Mouse (Mus musculus) midbrain, embryonic 15.5 days (tissue): ENCODE results near the gene Dnah2. TPM values are rescaled to one million over a fixed set of nuclear protein-coding genes. Genes with fewer than 3 reads are reported as not detected.

Source experiments
- ATAC-seq: fragments of 200-750 bp; cut with Nextera tagmentation; replicated peaks from 2 replicates; pipeline ENCODE4 v1.8.0; 2017; ENCODE audit warnings: moderate TSS enrichment
- H3K27ac ChIP-seq: fragments of 300-500 bp; sonication (generic); 2 replicates; pipeline ENCODE4 v1.5.1; 2015; ENCODE audit warnings: mild to moderate bottlenecking, inconsistent platforms
- H3K27me3 ChIP-seq: fragments of 300-500 bp; sonication (generic); replicated peaks from 2 replicates; pipeline ENCODE4 v1.6.1; 2015; ENCODE audit warnings: inconsistent platforms
- H3K36me3 ChIP-seq: fragments of 300-500 bp; sonication (generic); replicated peaks from 2 replicates; pipeline ENCODE4 v1.6.1; 2015; ENCODE audit warnings: inconsistent platforms
- H3K4me1 ChIP-seq: fragments of 300-500 bp; sonication (generic); 2 replicates; pipeline ENCODE4 v1.6.1; 2015; ENCODE audit warnings: inconsistent platforms
- H3K4me2 ChIP-seq: fragments of 300-500 bp; sonication (generic); 2 replicates; pipeline ENCODE4 v1.6.1; 2015; ENCODE audit warnings: inconsistent platforms, mild to moderate bottlenecking, moderate library complexity
- H3K4me3 ChIP-seq: fragments of 300-500 bp; sonication (generic); 2 replicates; pipeline ENCODE4 v1.5.1; 2015; ENCODE audit warnings: mild to moderate bottlenecking, inconsistent platforms
- H3K9ac ChIP-seq: fragments of 300-500 bp; sonication (generic); 2 replicates; pipeline ENCODE4 v1.6.1; 2015; ENCODE audit warnings: mild to moderate bottlenecking, inconsistent platforms
- H3K9me3 ChIP-seq: fragments of 300-500 bp; sonication (generic); 2 replicates; pipeline ENCODE4 v1.6.1; 2016; ENCODE audit warnings: inconsistent platforms
- WGBS: fragments of 180-500 bp; shearing (Covaris S2); methylation state at CpG from one replicate; pipeline ENCODE4 v1.1.7; 2015; ENCODE audit warnings: mixed read lengths; 5-methylcytosine and 5-hydroxymethylcytosine counted together
- polyA plus RNA-seq: library from polyadenylated mRNA; unstranded; fragments of >200 nt; fragmentation: Nextera tagmentation; extraction: Ambion mirVana; gene quantifications from 2 replicates; pipeline ENCODE4 v1.2.1, GENCODE M21; 2015

Gene Dnah2
- polyA plus RNA-seq, 1 experiment from 2014 or later = 5.7 TPM

- ATAC-seq = no peak
- Histone ChIP-seq H3K4me1 (peaks cover 35% of the 10 kb centered on the region), H3K27me3 (no peaks in the 10 kb centered on the region), H3K4me2 (peak overlapping the region; percentile 85), H3K9me3 (no peaks in the 10 kb centered on the region), H3K9ac (peak overlapping the region; percentile 68), H3K27ac (peak overlapping the region; percentile 93), H3K36me3 (no peaks in the 10 kb centered on the region), H3K4me3 (peak overlapping the region; percentile 86)
- WGBS = 0% methylated on average over 8 of the region's 8 CpGs
These were observed 32.9 kb upstream of the Dnah2 start for GRCm38 (mm10) chr11:69581814-69582213.

GRCm38 (mm10) chr11:69581147-69581688, 32.3 kb upstream of the Dnah2 start:
- Histone ChIP-seq H3K9ac (peak overlapping the region; percentile 68), H3K27me3 (no peaks in the 10 kb centered on the region), H3K4me1 (peaks cover 41% of the 10 kb centered on the region), H3K9me3 (no peaks in the 10 kb centered on the region), H3K36me3 (no peaks in the 10 kb centered on the region), H3K4me2 (peak overlapping the region; percentile 85), H3K27ac (peak overlapping the region; percentile 93), H3K4me3 (peak overlapping the region; percentile 86)
- peak; percentile 84 for ATAC-seq
- WGBS = 0% methylated on average over 36 of the region's 36 CpGs

GRCm38 (mm10) chr11:69580572-69581146, 31.7 kb upstream of the Dnah2 start:
- Histone ChIP-seq H3K4me1 (peaks cover 45% of the 10 kb centered on the region), H3K36me3 (no peaks in the 10 kb centered on the region), H3K9me3 (no peaks in the 10 kb centered on the region), H3K4me2 (peak overlapping the region; percentile 85), H3K9ac (peak overlapping the region; percentile 68), H3K27ac (peak overlapping the region; percentile 93), H3K4me3 (peak overlapping the region; percentile 86), H3K27me3 (no peaks in the 10 kb centered on the region)
- peak; percentile 16 for ATAC-seq
- under 1% methylated on average over 25 of the region's 25 CpGs for WGBS

- peak within 1 kb of the TSS; percentile 86 for H3K4me3 ChIP-seq
- H3K9ac ChIP-seq = peak within 1 kb of the TSS; percentile 69
- H3K36me3 ChIP-seq = no peaks in the 10 kb centered on the region
- peak; percentile 67 for ATAC-seq
- peak within 1 kb of the TSS; percentile 85 for H3K4me2 ChIP-seq
- H3K4me1 ChIP-seq = peaks cover 51% of the 10 kb centered on the region
- H3K9me3 ChIP-seq = no peaks in the 10 kb centered on the region
- no peaks in the 10 kb centered on the region for H3K27me3 ChIP-seq
- WGBS = under 1% methylated on average over 13 of the region's 13 CpGs
- H3K27ac ChIP-seq = peak within 1 kb of the TSS; percentile 93
These were observed 31.2 kb upstream of the Dnah2 start, which contains the start of the genes Wrap53 and Trp53 for GRCm38 (mm10) chr11:69580091-69580514. Wrap53 (minus strand) TSS chr11:69580255. Trp53 (plus strand) TSS chr11:69580359.

GRCm38 (mm10) chr11:69579128-69580017, 30.5 kb upstream of the Dnah2 start:
- H3K4me3 ChIP-seq = peak overlapping the region; percentile 86
- H3K36me3 ChIP-seq = no peaks in the 10 kb centered on the region
- WGBS = under 1% methylated on average over 39 of the region's 39 CpGs
- no peaks in the 10 kb centered on the region for H3K9me3 ChIP-seq
- H3K9ac ChIP-seq = peak overlapping the region; percentile 69
- H3K4me2 ChIP-seq = peak overlapping the region; percentile 85
- peak; percentile 90 for ATAC-seq
- H3K4me1 ChIP-seq = peaks cover 58% of the 10 kb centered on the region
- no peaks in the 10 kb centered on the region for H3K27me3 ChIP-seq
- H3K27ac ChIP-seq = peak overlapping the region; percentile 93

- Histone ChIP-seq H3K36me3 (no peaks in the 10 kb centered on the region), H3K9ac (peak overlapping the region; percentile 69), H3K4me1 (peaks cover 58% of the 10 kb centered on the region), H3K4me3 (peak overlapping the region; percentile 86), H3K27ac (no peak overlapping the region), H3K9me3 (no peaks in the 10 kb centered on the region), H3K4me2 (peak overlapping the region; percentile 85), H3K27me3 (no peaks in the 10 kb centered on the region)
- 16% methylated on average over 15 of the region's 15 CpGs for WGBS
- no peak for ATAC-seq
These were observed 29.4 kb upstream of the Dnah2 start for GRCm38 (mm10) chr11:69578301-69578700.

GRCm38 (mm10) chr11:69576307-69576706, 27.4 kb upstream of the Dnah2 start:
- Histone ChIP-seq H3K9me3 (no peaks in the 10 kb centered on the region), H3K4me3 (no peak overlapping the region), H3K27me3 (no peaks in the 10 kb centered on the region), H3K27ac (no peak overlapping the region), H3K9ac (no peak overlapping the region), H3K4me1 (peaks cover 46% of the 10 kb centered on the region), H3K4me2 (no peak overlapping the region), H3K36me3 (no peaks in the 10 kb centered on the region)
- no peak for ATAC-seq
- 77% methylated on average over 5 of the region's 5 CpGs for WGBS

- Histone ChIP-seq H3K27me3 (no peaks in the 10 kb centered on the region), H3K36me3 (no peaks in the 10 kb centered on the region; the same call in 1 of the 2 replicates), H3K4me2 (no peak overlapping the region), H3K27ac (no peak overlapping the region), H3K4me3 (no peak overlapping the region), H3K4me1 (peaks cover 46% of the 10 kb centered on the region), H3K9ac (no peak overlapping the region), H3K9me3 (no peaks in the 10 kb centered on the region)
- ATAC-seq = no peak
- 50% methylated on average over 3 of the region's 3 CpGs for WGBS
These were observed 26.3 kb upstream of the Dnah2 start for GRCm38 (mm10) chr11:69575220-69575619.

GRCm38 (mm10) chr11:69565131-69565530, 16.2 kb upstream of the Dnah2 start:
- Histone ChIP-seq H3K9ac (no peak overlapping the region), H3K27me3 (no peaks in the 10 kb centered on the region), H3K4me3 (no peak overlapping the region), H3K4me1 (peaks cover 22% of the 10 kb centered on the region), H3K4me2 (no peak overlapping the region), H3K36me3 (0 out of 2 replicates have a peak, but pooled peaks cover 7% of the 10 kb centered on the region), H3K27ac (no peak overlapping the region), H3K9me3 (no peaks in the 10 kb centered on the region)
- WGBS = 81% methylated on average over 8 of the region's 8 CpGs
- ATAC-seq = no peak

GRCm38 (mm10) chr11:69564391-69564790, 15.5 kb upstream of the Dnah2 start:
- no peak overlapping the region for H3K27ac ChIP-seq
- no peaks in the 10 kb centered on the region for H3K27me3 ChIP-seq
- peaks cover 22% of the 10 kb centered on the region for H3K4me1 ChIP-seq
- ATAC-seq = no peak
- WGBS = 44% methylated on average over 3 of the region's 3 CpGs
- H3K4me3 ChIP-seq = no peak overlapping the region
- no peaks in the 10 kb centered on the region for H3K9me3 ChIP-seq
- H3K9ac ChIP-seq = no peak overlapping the region
- H3K4me2 ChIP-seq = no peak overlapping the region
- 0 out of 2 replicates have a peak, but pooled peaks cover 4% of the 10 kb centered on the region for H3K36me3 ChIP-seq

GRCm38 (mm10) chr11:69563373-69563772, 14.5 kb upstream of the Dnah2 start:
- H3K36me3 ChIP-seq = 0 out of 2 replicates have a peak, but pooled peaks cover 4% of the 10 kb centered on the region
- H3K27me3 ChIP-seq = no peaks in the 10 kb centered on the region
- H3K4me3 ChIP-seq = no peak overlapping the region
- no peak for ATAC-seq
- no peaks in the 10 kb centered on the region for H3K9me3 ChIP-seq
- peaks cover 32% of the 10 kb centered on the region for H3K4me1 ChIP-seq
- no peak overlapping the region for H3K9ac ChIP-seq
- no peak overlapping the region for H3K27ac ChIP-seq
- H3K4me2 ChIP-seq = no peak overlapping the region
- WGBS = 88% methylated on average over 13 of the region's 13 CpGs
